Mouse (Mus musculus): ENCODE data around the gene Cdca7. TPM values are rescaled to one million over a fixed set of nuclear protein-coding genes. Genes with fewer than 3 reads are reported as not detected.

Gene Cdca7
- 29.7 TPM for polyA plus RNA-seq (2015; fragmentation: Illumina TruSeq; extraction: RNeasy Lipid Tissue Mini Kit (QIAGEN cat#74804); ENCODE audit: insufficient read depth, low replicate concordance)

DNA sequence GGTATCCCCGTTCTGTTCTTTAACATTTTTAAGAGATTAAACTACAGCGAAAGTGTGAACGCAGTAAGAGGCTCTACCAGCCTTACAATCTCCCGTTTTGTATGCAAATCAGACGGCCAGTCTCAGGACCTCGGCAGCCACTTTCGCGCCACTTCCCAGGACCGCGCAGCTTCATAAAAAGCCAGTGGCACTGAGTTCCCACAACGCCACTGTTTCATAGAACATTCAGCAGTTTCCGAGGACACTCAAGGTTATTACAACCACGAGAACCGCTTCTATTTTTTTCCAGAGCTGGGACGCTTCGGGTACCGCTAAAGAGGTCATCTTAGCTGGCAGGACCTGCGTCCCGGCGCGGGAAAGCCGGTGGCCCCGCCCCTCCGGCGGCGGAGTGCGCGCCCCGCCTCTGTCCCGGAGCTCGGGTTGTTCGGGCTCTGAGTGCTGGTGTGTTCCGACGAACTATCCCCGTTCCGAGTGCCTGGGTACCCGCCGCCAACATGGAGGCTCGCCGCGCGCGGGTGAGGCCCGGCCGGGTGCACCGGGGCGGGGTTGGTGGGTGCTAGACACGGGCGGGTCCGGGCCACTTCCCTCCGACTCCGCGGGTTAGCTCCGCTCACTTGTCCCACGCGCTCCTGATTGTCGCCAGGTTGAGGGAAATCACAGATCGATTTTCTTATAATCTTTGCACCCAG, at the start of gene Cdca7:
Gene Cdca7, plus strand, starts transcription at position 363 of the 689 bp plus-strand sequence.

Other genes starting within 250 kb of the Cdca7 start
- 8.8 TPM for gene Map3k20, start 190.5 kb upstream of the Cdca7 start, polyA plus RNA-seq (2015; fragmentation: Illumina TruSeq; extraction: RNeasy Lipid Tissue Mini Kit (QIAGEN cat#74804); ENCODE audit: insufficient read depth, low replicate concordance)